ENCODE assay signal across 9 mouse cellular contexts in genomic region chr1:84667660-84668059, GRCm38 (mm10). TPM values are rescaled to one million over a fixed set of nuclear protein-coding genes. Genes with fewer than 3 reads are reported as not detected.
"Had no signal": no experiment of that assay in that cellular context is flagged by ENCODE, and none has a peak within 500 bp of the region (broad histone marks: within the 10 kb centered on the region; RNA-seq: fewer than 3 reads in every experiment).

No protein-coding gene starts in this region.

- DNase-seq: kidney, adult 18-20 months; kidney, postnatal 10 days; lung, adult 18-20 months; right cerebral cortex, postnatal 4 days; spleen, adult 18-20 months; thymus, adult 18-20 months; thymus, postnatal 14 days had no signal

RNA-seq across cellular contexts. Expression of gene Dner, which starts 28.4 kb away (rescaled TPM):
- total RNA-seq: liver, adult 2 months; megakaryocyte-erythroid progenitor cell, adult 5-6 weeks had no signal
